Comparison of ENCODE assay signal across 10 mouse cellular contexts in genomic region chr15:103308876-103309580, GRCm38 (mm10). TPM values are rescaled to one million over a fixed set of nuclear protein-coding genes. Genes with fewer than 3 reads are reported as not detected.
DNase-seq lines count a peak whose midpoint lies in the region; ATAC-seq and TF ChIP-seq lines count a peak whose summit lies in the region.
"Had no signal": no experiment of that assay in that cellular context is flagged by ENCODE, and none has a peak within 500 bp of the region (broad histone marks: within the 10 kb centered on the region; RNA-seq: fewer than 3 reads in every experiment).

No protein-coding gene starts in this region.

- H3K27me3 ChIP-seq in lung, postnatal 0 days (replicated peaks; ENCODE audit: insufficient read depth, low read length), result no peaks in the 10 kb centered on the region
- H3K27me3 ChIP-seq in limb, embryonic 14.5 days (ENCODE audit: control insufficient read depth, insufficient read depth, low read length), result no peaks in the 10 kb centered on the region
- no peaks in the 10 kb centered on the region for H3K27me3 ChIP-seq in stomach, embryonic 15.5 days (replicated peaks)

- 65% methylated on average over 26 of the region's 26 CpGs for WGBS in lung, postnatal 0 days
- WGBS in limb, embryonic 14.5 days, result 65% methylated on average over 26 of the region's 26 CpGs
- whole genome bisulfite sequencing in stomach, embryonic 15.5 days, result 66% methylated on average over 26 of the region's 26 CpGs

- H3K4me1 ChIP-seq in lung, postnatal 0 days (ENCODE audit: insufficient read depth, low read depth, low read length), result peaks cover 5% of the 10 kb centered on the region; the same call in 1 of the 2 replicates
- H3K4me1 ChIP-seq in limb, embryonic 14.5 days (ENCODE audit: control insufficient read depth, insufficient read depth, low read length), result peaks cover 33% of the 10 kb centered on the region
- peaks cover 39% of the 10 kb centered on the region for H3K4me1 ChIP-seq in stomach, embryonic 15.5 days

- TF ChIP-seq CTCF in lung, postnatal 0 days (IDR thresholded peaks at IDR 0.05), result no peak

- no peaks in the 10 kb centered on the region for H3K9me3 ChIP-seq in lung, postnatal 0 days (ENCODE audit: low read length)
- H3K9me3 ChIP-seq in limb, embryonic 14.5 days (ENCODE audit: control insufficient read depth, low read length), result no peaks in the 10 kb centered on the region
- H3K9me3 ChIP-seq in stomach, embryonic 15.5 days, result no peaks in the 10 kb centered on the region

- H3K9ac ChIP-seq in lung, postnatal 0 days (replicated peaks; ENCODE audit: low read depth), result no peak overlapping the region
- H3K9ac ChIP-seq in limb, embryonic 14.5 days (ENCODE audit: low read depth, low read length, severe bottlenecking), result 0 out of 2 replicates have a peak overlapping the region, but pooled peaks have one; percentile 21
- H3K9ac ChIP-seq in stomach, embryonic 15.5 days, result no peak overlapping the region

- TF ChIP-seq EP300 in lung, postnatal 0 days (IDR thresholded peaks at IDR 0.05), result no peak

- DNase-seq in embryo, embryonic 10 days (ENCODE audit: low spot score), result peak; percentile 46
- DNase-seq in embryo, embryonic 9.5 days (ENCODE audit: extremely low spot score), result no peak
- DNase-seq in lung, postnatal 0 days (ENCODE audit: low spot score), result no peak
- no peak for DNase-seq in lung, postnatal 25 days (ENCODE audit: low spot score)
- no peak for DNase-seq in limb, embryonic 14.5 days (ENCODE audit: low spot score)
- DNase-seq in adrenal gland, adult 2 months, result no peak
- DNase-seq in spleen, adult 12 weeks (ENCODE audit: low spot score), result no peak

- no peak for TF ChIP-seq POLR2A in limb, embryonic 14.5 days (IDR thresholded peaks at IDR 0.05; ENCODE audit: borderline replicate concordance, extremely low read depth, insufficient read depth, insufficient read length)

- H3K4me2 ChIP-seq in lung, postnatal 0 days (replicated peaks; ENCODE audit: low read depth, low read length), result peak overlapping the region; percentile 11; the same call in 1 of the 2 replicates
- H3K4me2 ChIP-seq in limb, embryonic 14.5 days (replicated peaks; ENCODE audit: low read depth, low read length, severe bottlenecking), result peak overlapping the region; percentile 25
- peak overlapping the region; percentile 20 for H3K4me2 ChIP-seq in stomach, embryonic 15.5 days

- H3K4me3 ChIP-seq in lung, postnatal 0 days (ENCODE audit: low read depth, low read length), result no peak overlapping the region
- H3K4me3 ChIP-seq in limb, embryonic 14.5 days (replicated peaks; ENCODE audit: low read length), result no peak overlapping the region; the same call in 1 of the 2 replicates
- H3K4me3 ChIP-seq in stomach, embryonic 15.5 days (replicated peaks), result no peak overlapping the region

- H3K36me3 ChIP-seq in lung, postnatal 0 days (ENCODE audit: insufficient read depth, low read length), result no peaks in the 10 kb centered on the region
- H3K36me3 ChIP-seq in limb, embryonic 14.5 days (ENCODE audit: control insufficient read depth, insufficient read depth, low read length), result 0 out of 2 replicates have a peak, but pooled peaks cover 2% of the 10 kb centered on the region
- no peaks in the 10 kb centered on the region for H3K36me3 ChIP-seq in stomach, embryonic 15.5 days

- no peak overlapping the region for H3K27ac ChIP-seq in lung, postnatal 0 days (ENCODE audit: low read length)
- no peak overlapping the region for H3K27ac ChIP-seq in limb, embryonic 14.5 days (replicated peaks; ENCODE audit: low read depth, low read length)
- no peak overlapping the region for H3K27ac ChIP-seq in stomach, embryonic 15.5 days

- ATAC-seq in lung, postnatal 0 days, result no peak
- ATAC-seq in limb, embryonic 14.5 days (ENCODE audit: low FRiP score, low read depth), result no peak
- no peak for ATAC-seq in stomach, embryonic 15.5 days (ENCODE audit: insufficient read depth, low FRiP score, low read depth)

RNA-seq across cellular contexts. Expression of gene Gpr84, which starts 1.4 kb away (rescaled TPM):
- 0.67 and 2.2 TPM in 2 replicates for polyA plus RNA-seq in lung, postnatal 0 days (2015; fragmentation: Nextera tagmentation; extraction: Ambion mirVana)
- 0.34 and 0.53 TPM in 2 replicates for polyA plus RNA-seq in limb, embryonic 14.5 days (2012; rRNA removed)
- 0.23 and 0.51 TPM in 2 replicates for polyA plus RNA-seq in limb, embryonic 14.5 days (2014; fragmentation: Nextera tagmentation; extraction: Ambion mirVana)
- 0.46 and 0.53 TPM in 2 replicates for polyA plus RNA-seq in stomach, embryonic 15.5 days (2015; fragmentation: Nextera tagmentation; extraction: Ambion mirVana)
- total RNA-seq in adrenal gland, adult 2 months (2021), result not detected
- 0.09 and 0.15 TPM in 2 replicates for polyA plus RNA-seq in adrenal gland, adult 2 months (2012; rRNA removed)
- total RNA-seq: adrenal gland, adult 18-20 months; neutrophil, adult 5-6 weeks had no signal

RNA-seq across cellular contexts. Expression of gene Zfp385a, which starts 30.9 kb away (rescaled TPM):
- polyA plus RNA-seq in lung, postnatal 0 days (2015; fragmentation: Nextera tagmentation; extraction: Ambion mirVana), result 5.0 and 6.5 TPM in 2 replicates
- 23.4 and 28.8 TPM in 2 replicates for polyA plus RNA-seq in limb, embryonic 14.5 days (2012; rRNA removed)
- 16.4 and 19.1 TPM in 2 replicates for polyA plus RNA-seq in limb, embryonic 14.5 days (2014; fragmentation: Nextera tagmentation; extraction: Ambion mirVana)
- polyA plus RNA-seq in stomach, embryonic 15.5 days (2015; fragmentation: Nextera tagmentation; extraction: Ambion mirVana), result 8.2 and 9.3 TPM in 2 replicates
- total RNA-seq in adrenal gland, adult 2 months (2021), result 10 to 100 TPM; 10.1 to 18.3 TPM
- 16.7 and 17.1 TPM in 2 replicates for polyA plus RNA-seq in adrenal gland, adult 2 months (2012; rRNA removed)

RNA-seq across cellular contexts. Expression of gene Copz1, which starts 36.5 kb away (rescaled TPM):
- 162 and 163 TPM in 2 replicates for polyA plus RNA-seq in lung, postnatal 0 days (2015; fragmentation: Nextera tagmentation; extraction: Ambion mirVana)
- 200 and 228 TPM in 2 replicates for polyA plus RNA-seq in limb, embryonic 14.5 days (2012; rRNA removed)
- polyA plus RNA-seq in limb, embryonic 14.5 days (2014; fragmentation: Nextera tagmentation; extraction: Ambion mirVana), result 292 and 298 TPM in 2 replicates
- polyA plus RNA-seq in stomach, embryonic 15.5 days (2015; fragmentation: Nextera tagmentation; extraction: Ambion mirVana), result 248 and 260 TPM in 2 replicates
- 100 to 1,000 TPM; 146 to 152 TPM for total RNA-seq in adrenal gland, adult 2 months (2021)
- 51.3 and 59.7 TPM in 2 replicates for polyA plus RNA-seq in adrenal gland, adult 2 months (2012; rRNA removed)

RNA-seq across cellular contexts. Expression of gene Nfe2, which starts 50.8 kb away (rescaled TPM):
- 10.5 and 11.2 TPM in 2 replicates for polyA plus RNA-seq in lung, postnatal 0 days (2015; fragmentation: Nextera tagmentation; extraction: Ambion mirVana)
- polyA plus RNA-seq in limb, embryonic 14.5 days (2012; rRNA removed), result 1.5 and 3.4 TPM in 2 replicates
- 1.5 and 2.4 TPM in 2 replicates for polyA plus RNA-seq in limb, embryonic 14.5 days (2014; fragmentation: Nextera tagmentation; extraction: Ambion mirVana)
- 7.8 and 15.9 TPM in 2 replicates for polyA plus RNA-seq in stomach, embryonic 15.5 days (2015; fragmentation: Nextera tagmentation; extraction: Ambion mirVana)
- total RNA-seq in adrenal gland, adult 2 months (2021), result under 1 TPM; 0.21 to 0.95 TPM
- polyA plus RNA-seq in adrenal gland, adult 2 months (2012; rRNA removed), result 0.38 and 0.83 TPM in 2 replicates

RNA-seq across cellular contexts. Expression of gene Itga5, which starts 57.5 kb away (rescaled TPM):
- polyA plus RNA-seq in lung, postnatal 0 days (2015; fragmentation: Nextera tagmentation; extraction: Ambion mirVana), result 30.0 and 31.2 TPM in 2 replicates
- 71.2 and 91.3 TPM in 2 replicates for polyA plus RNA-seq in limb, embryonic 14.5 days (2012; rRNA removed)
- polyA plus RNA-seq in limb, embryonic 14.5 days (2014; fragmentation: Nextera tagmentation; extraction: Ambion mirVana), result 63.4 and 66.5 TPM in 2 replicates
- 48.3 and 53.4 TPM in 2 replicates for polyA plus RNA-seq in stomach, embryonic 15.5 days (2015; fragmentation: Nextera tagmentation; extraction: Ambion mirVana)
- 10 to 100 TPM; 28.4 to 36.0 TPM for total RNA-seq in adrenal gland, adult 2 months (2021)
- 28.5 and 33.7 TPM in 2 replicates for polyA plus RNA-seq in adrenal gland, adult 2 months (2012; rRNA removed)
